Mouse (Mus musculus) mesoderm, embryonic 11.5 days (tissue): ENCODE results near the gene Uso1.

Experiments
- DNase-seq: peaks from one replicate; pipeline ENCODE4 v3.0.0-alpha.2; 2012; ENCODE audit warnings: low read depth, low spot score

Gene Uso1

GRCm38 (mm10) chr5:92137239-92138046 lies at the start of gene Uso1:
Uso1 (plus strand) TSS chr5:92137938.
- DNase-seq: peak; percentile 99

- no peak for DNase-seq
These were observed 44.3 kb upstream of the Uso1 start for GRCm38 (mm10) chr5:92093263-92094061.

- no peak for DNase-seq
These were observed 43.7 kb upstream of the Uso1 start for GRCm38 (mm10) chr5:92094062-92094415.

GRCm38 (mm10) chr5:92096786-92097185 lies 41.0 kb upstream of the Uso1 start:
- no peak for DNase-seq

- no peak for DNase-seq
These were observed 40.0 kb upstream of the Uso1 start for GRCm38 (mm10) chr5:92097779-92098178.

- DNase-seq: no peak
These were observed 39.2 kb upstream of the Uso1 start for GRCm38 (mm10) chr5:92098351-92099109.

GRCm38 (mm10) chr5:92101601-92102000 lies 36.1 kb upstream of the Uso1 start:
- DNase-seq: no peak

GRCm38 (mm10) chr5:92103062-92103461 lies 34.7 kb upstream of the Uso1 start:
- no peak for DNase-seq

- no peak for DNase-seq
These were observed 33.8 kb upstream of the Uso1 start for GRCm38 (mm10) chr5:92103816-92104415.

GRCm38 (mm10) chr5:92106327-92107125 lies 31.2 kb upstream of the Uso1 start:
- DNase-seq: no peak

GRCm38 (mm10) chr5:92107282-92107681 lies 30.5 kb upstream of the Uso1 start:
- DNase-seq: no peak

GRCm38 (mm10) chr5:92110818-92111355 lies 26.9 kb upstream of the Uso1 start:
- no peak for DNase-seq

GRCm38 (mm10) chr5:92112175-92112574 lies 25.6 kb upstream of the Uso1 start:
- no peak for DNase-seq

GRCm38 (mm10) chr5:92112585-92112984 lies 25.2 kb upstream of the Uso1 start:
- DNase-seq: no peak

- DNase-seq: no peak
These were observed 24.3 kb upstream of the Uso1 start for GRCm38 (mm10) chr5:92113484-92113883.

- no peak for DNase-seq
These were observed 23.5 kb upstream of the Uso1 start for GRCm38 (mm10) chr5:92114223-92114622.

- DNase-seq: no peak
These were observed 22.8 kb upstream of the Uso1 start for GRCm38 (mm10) chr5:92114939-92115338.

GRCm38 (mm10) chr5:92117823-92118403 lies 19.8 kb upstream of the Uso1 start:
- DNase-seq: peak; percentile 81

GRCm38 (mm10) chr5:92121636-92122035 lies 16.1 kb upstream of the Uso1 start:
- DNase-seq: no peak

GRCm38 (mm10) chr5:92125446-92125845 lies 12.3 kb upstream of the Uso1 start:
- DNase-seq: no peak
